Mouse (Mus musculus): ENCODE data around the gene Itpr1.

GRCm38 (mm10) chr6:108240004-108240403 lies 27.1 kb downstream of the Itpr1 start:
- TF ChIP-seq POLR2A (IDR thresholded peaks at IDR 0.05; ENCODE audit: insufficient read depth, low read depth, low read length) (no peak), CTCF (IDR thresholded peaks at IDR 0.05; ENCODE audit: insufficient read depth, low read depth, low read length) (no peak)

All from olfactory bulb, adult 2 months (tissue).